Mouse (Mus musculus) central nervous system, embryonic 18 days (tissue): ENCODE results near the gene Fubp3. TPM values are rescaled to one million over a fixed set of nuclear protein-coding genes. Genes with fewer than 3 reads are reported as not detected.

Experiments used
- polyA plus RNA-seq: library from polyadenylated mRNA; depleted of rRNA; stranded (reverse); fragments of >200 nt; gene quantifications from 2 replicates; pipeline ENCODE4 v1.2.3, GENCODE M21; 2012; rRNA removed

Fubp3 gene
- polyA plus RNA-seq, result 39.0 and 40.5 TPM in 2 replicates

DNA sequence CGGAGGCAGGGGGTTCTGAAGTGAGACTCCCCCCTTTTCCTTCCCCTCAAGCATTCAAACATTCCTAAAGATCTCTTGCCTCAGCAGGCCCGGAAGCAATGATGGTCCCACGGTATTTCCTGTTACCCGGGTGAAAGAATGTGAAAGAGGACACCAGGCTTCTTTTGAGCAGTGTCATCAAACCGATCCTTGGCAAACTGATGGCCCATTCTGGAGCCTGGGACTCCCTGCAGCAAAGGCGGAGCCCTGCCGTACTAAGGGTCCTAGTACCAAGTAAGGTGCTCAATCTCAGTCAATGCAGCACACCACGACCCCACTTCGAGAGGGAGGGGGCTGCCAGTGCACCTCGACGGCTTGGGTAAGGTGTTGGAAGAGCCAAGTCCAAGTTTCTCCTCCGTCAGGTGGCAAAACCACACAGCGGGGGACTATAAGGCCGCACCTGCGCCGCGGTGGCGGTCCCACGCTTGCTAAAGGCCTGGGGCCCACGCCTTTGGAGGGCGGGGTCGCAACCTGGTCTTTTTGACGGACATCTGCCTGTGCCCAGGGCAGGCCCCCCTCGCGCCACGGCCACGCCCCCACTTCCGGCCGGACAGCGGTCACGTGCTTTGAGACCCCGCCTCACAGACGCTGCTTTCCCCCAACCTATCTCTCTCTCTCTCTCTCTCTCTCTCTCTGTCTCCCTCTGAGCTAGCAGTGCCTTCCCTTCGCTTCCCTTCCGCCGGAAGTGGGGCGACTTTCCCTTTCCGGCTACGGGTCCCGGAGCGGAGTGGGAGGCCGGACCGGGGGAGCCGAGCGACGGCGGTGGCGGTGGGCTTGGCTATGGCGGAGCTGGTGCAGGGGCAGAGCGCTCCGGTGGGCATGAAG, at the start of gene Fubp3:
Gene Fubp3, plus strand, starts transcription at position 601 of the 864 bp plus-strand sequence.

GRCm38 (mm10) chr2:31639901-31640608, 67.6 kb downstream of the Fubp3 start, which contains the start of gene Prdm12:
Gene Prdm12, plus strand, starts transcription at chr2:31640037.

Other genes starting within 250 kb of the Fubp3 start
- 11.1 and 11.9 TPM in 2 replicates for gene Ass1, start 102.4 kb upstream of the Fubp3 start, polyA plus RNA-seq
- 1.6 and 3.2 TPM in 2 replicates for gene Prdm12, start 67.4 kb downstream of the Fubp3 start, polyA plus RNA-seq
- 35.9 and 37.6 TPM in 2 replicates for gene Exosc2, start 98.1 kb downstream of the Fubp3 start, polyA plus RNA-seq
- 34.4 and 36.3 TPM in 2 replicates for gene Abl1, start 115.7 kb downstream of the Fubp3 start, polyA plus RNA-seq
- 0.04 and 0.05 TPM in 2 replicates for gene Qrfp, start 237.9 kb downstream of the Fubp3 start, polyA plus RNA-seq